Mouse (Mus musculus): ENCODE results near the gene Inhbc. TPM values are rescaled to one million over a fixed set of nuclear protein-coding genes. Genes with fewer than 3 reads are reported as not detected.

The Inhbc gene
- polyA plus RNA-seq (2012): not detected in 2 replicates

- no peak for TF ChIP-seq GATA1 (IDR thresholded peaks at IDR 0.05; ENCODE audit: low read length)
Observed at GRCm38 (mm10) chr10:127369834-127370820, at the start of gene Inhbc. Gene Inhbc (minus strand): TSS chr10:127370431.

GRCm38 (mm10) chr10:127414141-127414540, 43.9 kb upstream of the Inhbc start:
- no peak for TF ChIP-seq GATA1 (IDR thresholded peaks at IDR 0.05; ENCODE audit: low read length)

- no peak for TF ChIP-seq GATA1 (IDR thresholded peaks at IDR 0.05; ENCODE audit: low read length)
Observed at GRCm38 (mm10) chr10:127413585-127413984, 43.4 kb upstream of the Inhbc start.

GRCm38 (mm10) chr10:127412776-127413175, 42.5 kb upstream of the Inhbc start:
- no peak for TF ChIP-seq GATA1 (IDR thresholded peaks at IDR 0.05; ENCODE audit: low read length)

- no peak for TF ChIP-seq GATA1 (IDR thresholded peaks at IDR 0.05; ENCODE audit: low read length)
Observed at GRCm38 (mm10) chr10:127412101-127412500, 41.9 kb upstream of the Inhbc start.

GRCm38 (mm10) chr10:127407391-127407790, 37.2 kb upstream of the Inhbc start:
- TF ChIP-seq GATA1 (IDR thresholded peaks at IDR 0.05; ENCODE audit: low read length): no peak

- no peak for TF ChIP-seq GATA1 (IDR thresholded peaks at IDR 0.05; ENCODE audit: low read length)
Observed at GRCm38 (mm10) chr10:127404701-127405100, 34.5 kb upstream of the Inhbc start.

GRCm38 (mm10) chr10:127391774-127392173, 21.5 kb upstream of the Inhbc start:
- TF ChIP-seq GATA1 (IDR thresholded peaks at IDR 0.05; ENCODE audit: low read length): no peak

GRCm38 (mm10) chr10:127381743-127382134, 11.5 kb upstream of the Inhbc start:
- no peak for TF ChIP-seq GATA1 (IDR thresholded peaks at IDR 0.05; ENCODE audit: low read length)

- TF ChIP-seq GATA1 (IDR thresholded peaks at IDR 0.05; ENCODE audit: low read length): no peak
Observed at GRCm38 (mm10) chr10:127380767-127381742, 10.8 kb upstream of the Inhbc start.

GRCm38 (mm10) chr10:127380251-127380691, 10.0 kb upstream of the Inhbc start, which contains the start of gene R3hdm2:
Gene R3hdm2 (plus strand): TSS chr10:127380327.
- no peak for TF ChIP-seq GATA1 (IDR thresholded peaks at IDR 0.05; ENCODE audit: low read length)

GRCm38 (mm10) chr10:127379654-127380053, 9.4 kb upstream of the Inhbc start:
- no peak for TF ChIP-seq GATA1 (IDR thresholded peaks at IDR 0.05; ENCODE audit: low read length)

- TF ChIP-seq GATA1 (IDR thresholded peaks at IDR 0.05; ENCODE audit: low read length): no peak
Observed at GRCm38 (mm10) chr10:127377700-127378099, 7.5 kb upstream of the Inhbc start.

GRCm38 (mm10) chr10:127371023-127371422, 792 bp upstream of the Inhbc start:
- TF ChIP-seq GATA1 (IDR thresholded peaks at IDR 0.05; ENCODE audit: low read length): no peak

GRCm38 (mm10) chr10:127368273-127368672, 2.0 kb downstream of the Inhbc start:
- no peak for TF ChIP-seq GATA1 (IDR thresholded peaks at IDR 0.05; ENCODE audit: low read length)

GRCm38 (mm10) chr10:127367116-127367515, 3.1 kb downstream of the Inhbc start:
- no peak for TF ChIP-seq GATA1 (IDR thresholded peaks at IDR 0.05; ENCODE audit: low read length)

All from G1E-ER4 (cell line).